Mouse (Mus musculus) left cerebral cortex, adult 2 months (tissue): Measurements from ENCODE around the gene Grid2. TPM values are rescaled to one million over a fixed set of nuclear protein-coding genes. Genes with fewer than 3 reads are reported as not detected.

Experiments
- DNase-seq, 2 experiments: peaks; one replicate each; pipeline ENCODE4 v3.0.0; 2021 to 2022; ENCODE audit warnings: low spot score in 2 of 2, mixed read lengths in 1 of 2; ENCODE audit errors: extremely low spot score in 1 of 2
- H3K27ac ChIP-seq: fragments of 200-600 bp; 2 replicates; pipeline ENCODE4 v1.8.1; 2022
- H3K4me3 ChIP-seq: fragments of 200-600 bp; 2 replicates; pipeline ENCODE4 v1.8.1; 2022
- CTCF ChIP-seq: fragments of 200-600 bp; IDR thresholded peaks from 2 replicates; pipeline ENCODE4 v1.8.1; 2022; ENCODE audit warnings: antibody characterized with exemption, mild to moderate bottlenecking, moderate library complexity
- intact Hi-C: fragments of 180-260 bp; cut with DNase I; formaldehyde crosslinking; loops from one replicate; pipeline ENCODE4 v1.15.1; 2025
- total RNA-seq, 2 experiments: library from RNA; stranded (reverse); gene quantifications; 2 replicates each; pipeline ENCODE4 v1.2.3; 2021

Gene Grid2
- total RNA-seq, 2 experiments from 2014 or later: 18.6 to 18.8 TPM

DNA sequence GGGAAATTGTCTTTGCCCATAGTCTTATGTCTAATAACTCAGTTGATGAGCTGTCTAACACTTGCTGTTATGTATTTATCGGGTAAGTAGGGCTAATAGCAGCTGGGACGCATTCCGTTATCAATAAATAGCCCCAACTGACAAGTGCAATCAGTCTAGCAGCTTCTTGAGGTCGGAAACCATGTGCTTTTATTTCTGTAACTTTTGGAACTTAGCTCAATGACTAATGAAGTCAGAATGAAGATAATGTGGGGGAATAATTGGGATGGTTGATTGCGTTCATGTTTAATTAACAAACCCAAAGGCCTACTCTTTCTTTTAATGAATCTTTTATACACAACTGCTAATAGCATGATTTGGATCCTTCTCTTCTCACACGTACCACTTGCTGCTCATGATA lies 666.3 kb downstream of the Grid2 start:
- no peak overlapping the region for H3K4me3 ChIP-seq
- no peak for TF ChIP-seq CTCF
- intact Hi-C loops: no loop called here

DNA sequence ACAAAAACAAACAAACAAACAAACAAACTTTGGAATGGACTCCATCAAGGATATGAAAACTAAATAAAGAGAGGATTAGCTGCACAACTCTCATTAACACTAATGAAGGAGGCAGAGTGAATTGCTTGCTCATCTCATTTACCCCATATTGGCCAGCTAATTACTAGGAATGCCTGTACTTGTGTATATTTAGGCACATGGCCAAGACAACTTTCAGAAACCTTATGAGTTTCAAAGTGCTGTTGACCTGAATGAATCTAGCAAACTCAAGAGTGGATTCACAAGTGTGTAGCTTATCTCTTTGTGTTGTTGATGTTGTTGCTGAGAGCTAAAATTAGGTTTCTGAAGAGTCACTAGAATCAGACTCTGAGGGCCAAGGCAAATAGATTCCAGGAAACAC lies 675.5 kb downstream of the Grid2 start:
- TF ChIP-seq CTCF: no peak
- DNase-seq: no peak
- no peak overlapping the region for H3K27ac ChIP-seq
- no peak overlapping the region for H3K4me3 ChIP-seq
- intact Hi-C loops: no loop called here

More for the DNA sequence above, 666.3 kb downstream of the Grid2 start:
- no peak for DNase-seq
- H3K27ac ChIP-seq: no peak overlapping the region

DNA sequence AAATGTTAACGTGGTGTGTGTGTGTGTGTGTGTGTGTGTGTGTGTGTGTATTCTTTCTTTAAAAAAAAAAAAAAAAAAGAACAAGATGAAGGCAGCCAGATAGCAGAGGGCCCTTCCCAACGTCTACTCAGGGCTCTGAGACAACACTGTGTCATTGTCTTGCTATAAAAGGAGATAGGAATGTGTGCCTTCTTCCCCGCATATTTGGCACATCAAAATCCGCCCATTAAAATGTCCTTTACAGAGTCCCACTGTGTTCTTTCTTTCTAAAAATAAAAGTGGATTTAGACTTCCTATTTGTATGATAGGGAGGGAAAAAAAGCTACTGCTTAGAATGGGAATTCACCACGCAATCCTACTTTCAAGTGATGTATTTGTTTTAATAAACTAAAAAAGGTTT lies 691.0 kb downstream of the Grid2 start:
- intact Hi-C loops: no loop called here
- no peak overlapping the region for H3K4me3 ChIP-seq
- no peak for DNase-seq
- no peak overlapping the region for H3K27ac ChIP-seq
- TF ChIP-seq CTCF: no peak

DNA sequence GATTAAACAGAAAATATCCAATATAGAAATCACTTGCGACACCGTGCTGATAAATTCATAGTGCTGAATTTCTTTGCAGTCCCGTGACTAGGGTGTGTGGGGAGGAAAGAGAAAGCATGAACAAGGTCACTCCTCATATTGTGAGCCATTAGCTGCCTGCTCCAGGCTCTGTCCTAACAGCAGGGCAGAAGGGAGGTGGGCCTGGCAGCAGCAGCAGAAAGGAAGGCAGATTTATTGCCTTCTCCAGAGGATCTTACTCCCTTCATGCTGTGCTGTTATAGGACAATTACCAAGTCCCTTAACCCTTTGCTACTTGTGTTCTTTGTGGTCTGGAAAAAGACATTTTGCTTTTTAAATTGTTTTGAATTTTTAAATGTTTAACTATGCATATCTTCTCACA lies 708.1 kb downstream of the Grid2 start:
- Histone ChIP-seq H3K27ac (no peak overlapping the region), H3K4me3 (no peak overlapping the region)
- intact Hi-C loops: no loop called here
- TF ChIP-seq CTCF: no peak
- no peak for DNase-seq

- intact Hi-C loops: no loop called here
- Histone ChIP-seq H3K27ac (no peak overlapping the region), H3K4me3 (no peak overlapping the region)
- DNase-seq: no peak
- TF ChIP-seq CTCF: no peak
These were observed 708.6 kb downstream of the Grid2 start for GRCm38 (mm10) chr6:63964269-63964668.

- no peak for DNase-seq
- no peak for TF ChIP-seq CTCF
- intact Hi-C loops: no loop called here
- H3K4me3 ChIP-seq: no peak overlapping the region
- no peak overlapping the region for H3K27ac ChIP-seq
These were observed 709.1 kb downstream of the Grid2 start for GRCm38 (mm10) chr6:63964735-63965134.

- Histone ChIP-seq H3K27ac (no peak overlapping the region), H3K4me3 (no peak overlapping the region)
- intact Hi-C loops: no loop called here
- TF ChIP-seq CTCF: no peak
- no peak for DNase-seq
These were observed 790.4 kb downstream of the Grid2 start for GRCm38 (mm10) chr6:64046084-64046483.

GRCm38 (mm10) chr6:64046732-64047131 lies 791.1 kb downstream of the Grid2 start:
- intact Hi-C loops: no loop called here
- no peak overlapping the region for H3K27ac ChIP-seq
- no peak overlapping the region for H3K4me3 ChIP-seq
- no peak for DNase-seq
- no peak for TF ChIP-seq CTCF

- TF ChIP-seq CTCF: no peak
- Histone ChIP-seq H3K27ac (no peak overlapping the region), H3K4me3 (no peak overlapping the region)
- DNase-seq: no peak
- intact Hi-C loops: no loop called here
These were observed 792.3 kb downstream of the Grid2 start for GRCm38 (mm10) chr6:64047950-64048349.

DNA sequence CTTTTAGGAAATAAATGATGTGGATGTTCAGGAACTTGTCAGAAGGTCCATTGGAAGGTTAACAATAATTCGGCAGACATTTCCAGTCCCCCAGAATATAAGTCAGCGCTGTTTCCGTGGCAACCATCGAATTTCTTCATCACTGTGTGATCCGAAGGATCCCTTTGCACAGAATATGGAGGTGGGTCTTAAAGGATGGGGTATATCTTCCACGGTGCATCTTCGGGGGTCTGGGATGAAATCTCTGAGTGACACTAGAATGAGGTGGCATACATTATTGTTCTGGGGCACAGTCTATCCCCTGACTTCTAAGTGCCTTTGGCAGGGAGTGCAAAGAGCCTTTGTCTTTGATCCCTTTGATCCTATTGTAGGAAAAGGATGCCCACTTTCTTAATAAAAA lies 808.2 kb downstream of the Grid2 start:
- intact Hi-C loops: no loop called here
- TF ChIP-seq CTCF: no peak
- Histone ChIP-seq H3K27ac (no peak overlapping the region), H3K4me3 (no peak overlapping the region)
- DNase-seq: no peak

- no peak for DNase-seq
- no peak overlapping the region for H3K27ac ChIP-seq
- intact Hi-C loops: no loop called here
- TF ChIP-seq CTCF: no peak
- H3K4me3 ChIP-seq: no peak overlapping the region
These were observed 809.0 kb downstream of the Grid2 start for GRCm38 (mm10) chr6:64064704-64065103.

DNA sequence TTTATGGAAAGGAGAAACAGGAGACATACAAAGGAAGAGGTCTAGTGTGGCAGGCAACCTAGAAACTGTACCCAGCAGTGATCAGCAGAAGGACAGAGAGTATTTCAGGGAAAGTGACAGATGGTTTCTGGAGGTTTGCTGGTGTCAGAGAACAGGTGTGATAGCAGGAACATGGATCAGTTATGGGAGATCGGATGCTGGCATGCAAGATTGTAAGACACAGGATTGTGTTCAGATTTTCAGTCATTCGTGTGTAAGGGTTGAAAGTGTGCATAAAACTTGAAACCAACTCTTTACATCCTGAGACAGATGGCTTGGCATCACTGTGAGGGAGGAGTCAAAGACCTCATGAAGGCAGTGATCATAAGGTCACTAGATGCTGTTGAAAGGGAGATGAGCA lies 817.7 kb downstream of the Grid2 start:
- no peak for DNase-seq
- no peak for TF ChIP-seq CTCF
- Histone ChIP-seq H3K27ac (no peak overlapping the region), H3K4me3 (no peak overlapping the region)
- intact Hi-C loops: no loop called here

DNA sequence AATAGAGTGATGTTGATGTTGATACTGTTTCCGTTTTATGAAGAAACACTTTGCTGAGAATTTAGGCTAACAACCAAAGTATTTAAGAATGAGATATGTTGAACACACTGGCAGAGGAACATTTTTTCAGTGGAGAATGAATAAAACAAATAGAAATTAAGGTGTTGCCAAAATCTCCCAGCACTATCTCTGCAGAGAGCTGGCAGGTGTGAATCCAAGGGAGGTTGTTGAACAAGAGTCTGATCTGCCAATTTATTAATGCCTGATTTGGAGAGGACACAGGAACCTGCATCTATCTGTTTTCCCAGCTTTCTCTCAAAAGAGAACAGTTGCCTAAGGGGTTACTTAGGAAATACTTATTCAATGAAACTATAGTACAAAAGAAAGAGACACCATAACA lies 822.2 kb downstream of the Grid2 start:
- no peak for DNase-seq

DNA sequence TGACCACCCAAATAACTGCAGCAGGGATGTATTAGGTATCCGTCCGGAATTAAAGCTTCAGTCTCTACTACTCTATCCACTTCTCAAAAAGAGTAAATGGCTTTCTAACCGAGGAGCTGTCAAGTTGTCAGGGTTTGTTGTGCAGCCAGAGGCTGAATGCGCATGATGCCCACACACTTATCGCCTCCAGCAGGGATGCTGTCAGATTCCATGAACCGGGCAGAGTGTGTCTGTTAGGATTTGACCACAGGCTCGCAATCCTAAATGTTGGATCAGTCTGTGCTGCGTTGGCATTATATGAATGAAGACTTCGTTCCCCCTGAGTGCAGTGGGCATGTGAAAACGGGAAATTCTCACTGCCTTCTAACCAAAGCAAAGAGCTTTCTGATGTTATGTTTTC lies 843.0 kb downstream of the Grid2 start:
- DNase-seq: no peak
- H3K4me3 ChIP-seq: peak overlapping the region; percentile 6; the same call in 1 of the 2 replicates
- intact Hi-C loops: no loop called here
- TF ChIP-seq CTCF: no peak
- no peak overlapping the region for H3K27ac ChIP-seq

More for the DNA sequence above, 822.2 kb downstream of the Grid2 start:
- TF ChIP-seq CTCF: no peak
- H3K4me3 ChIP-seq: no peak overlapping the region
- intact Hi-C loops: no loop called here
- no peak overlapping the region for H3K27ac ChIP-seq
